Mouse (Mus musculus): ENCODE data around the gene Cab39l. TPM values are rescaled to one million over a fixed set of nuclear protein-coding genes. Genes with fewer than 3 reads are reported as not detected.
"Not testable (repeated sequence)": the region's sequence is repeated elsewhere in the genome, so short reads cannot be mapped to it uniquely, and the experiment has no call there.

Gene Cab39l
- polyA plus RNA-seq, 1 experiment from 2014 or later, result 35.5 TPM

GRCm38 (mm10) chr14:59597398-59598259 lies 156.9 kb downstream of the Cab39l start, which contains the start of gene Cdadc1:
Gene Cdadc1 (minus strand): TSS chr14:59597959.
- peaks cover 13% of the 10 kb centered on the region for H3K4me1 ChIP-seq
- 0 out of 2 replicates have a peak, but pooled peaks cover under 1% of the 10 kb centered on the region for H3K27me3 ChIP-seq
- H3K4me3 ChIP-seq (replicated peaks), result peak within 1 kb of the TSS; percentile 70
- peaks cover 4% of the 10 kb centered on the region; the same call in 1 of the 2 replicates for H3K36me3 ChIP-seq (replicated peaks)
- peak within 1 kb of the TSS; percentile 98 for H3K4me2 ChIP-seq
- H3K9ac ChIP-seq, result peak within 1 kb of the TSS; percentile 73
- H3K9me3 ChIP-seq, result no peaks in the 10 kb centered on the region
- under 1% methylated on average over 41 of the region's 48 CpGs for WGBS
- H3K27ac ChIP-seq, result no peak within 1 kb of the TSS
- ATAC-seq (ENCODE audit: low FRiP score), result peak; percentile 91

DNA sequence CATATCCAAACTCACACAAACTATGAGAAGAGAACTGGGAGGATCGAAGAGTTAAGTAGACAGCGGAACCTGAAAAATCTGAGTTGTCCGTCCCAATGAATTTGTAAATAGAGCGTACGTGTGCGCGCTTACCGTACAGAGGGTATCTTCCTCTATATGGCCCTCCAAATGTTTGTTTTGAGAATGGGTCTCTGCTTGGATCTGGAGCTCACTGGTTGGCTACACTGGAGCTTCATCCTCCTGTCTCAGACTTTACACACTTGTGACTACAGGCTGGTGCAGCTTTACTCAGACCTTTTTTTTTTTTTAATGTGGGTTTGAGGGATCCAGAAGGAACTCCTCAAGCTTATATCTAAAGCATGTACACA lies 157.5 kb downstream of the Cab39l start:
- Histone ChIP-seq H3K4me1 (peaks cover 13% of the 10 kb centered on the region), H3K9ac (peak overlapping the region; percentile 73), H3K4me3 (replicated peaks) (peak overlapping the region; percentile 70), H3K27me3 (peaks cover 6% of the 10 kb centered on the region; the same call in 1 of the 2 replicates), H3K27ac (no peak overlapping the region), H3K9me3 (no peaks in the 10 kb centered on the region), H3K4me2 (peak overlapping the region; percentile 98), H3K36me3 (replicated peaks) (peaks cover 4% of the 10 kb centered on the region; the same call in 1 of the 2 replicates)
- 5% methylated on average over 8 of the region's 8 CpGs for WGBS
- peak; percentile 55 for ATAC-seq (ENCODE audit: low FRiP score)

DNA sequence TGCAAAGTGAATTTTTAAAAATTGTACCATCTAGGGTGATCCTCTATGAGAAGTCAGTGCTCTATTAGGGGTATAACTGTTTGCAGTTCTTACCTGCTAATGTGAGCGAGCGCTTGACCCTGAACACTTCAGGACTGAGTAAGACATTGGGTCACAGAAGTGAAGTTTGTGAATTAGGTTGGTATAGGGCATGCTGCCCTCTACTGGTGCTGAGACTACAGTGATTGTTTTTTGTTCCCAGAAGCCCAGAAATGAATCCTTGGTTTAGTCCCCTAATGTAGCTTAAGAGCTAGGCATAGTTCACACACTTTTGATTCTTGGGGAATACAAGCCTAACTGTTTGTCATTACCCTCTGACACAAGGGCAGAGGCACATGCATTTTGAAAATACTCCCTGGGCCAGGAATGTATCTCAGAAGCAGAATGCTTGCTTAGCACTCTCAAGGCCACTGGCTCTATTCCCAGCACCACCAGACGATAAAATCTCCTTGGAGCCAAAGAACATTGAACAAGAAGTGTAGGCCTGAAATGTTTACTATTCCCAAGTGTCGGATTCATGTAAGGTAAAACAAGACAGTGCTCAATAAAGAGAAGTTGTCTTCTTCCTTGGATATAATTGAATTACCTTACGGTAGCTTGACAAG lies 163.4 kb downstream of the Cab39l start:
- no peak overlapping the region for H3K27ac ChIP-seq
- no peak overlapping the region for H3K4me3 ChIP-seq (replicated peaks)
- no peak for ATAC-seq (ENCODE audit: low FRiP score)
- no peak overlapping the region for H3K9ac ChIP-seq
- H3K4me2 ChIP-seq, result no peak overlapping the region
- H3K4me1 ChIP-seq, result no peaks in the 10 kb centered on the region
- H3K27me3 ChIP-seq, result peaks cover 15% of the 10 kb centered on the region; the same call in 1 of the 2 replicates
- H3K36me3 ChIP-seq (replicated peaks), result no peaks in the 10 kb centered on the region
- 72% methylated on average over 5 of the region's 5 CpGs for WGBS
- H3K9me3 ChIP-seq, result no peaks in the 10 kb centered on the region

DNA sequence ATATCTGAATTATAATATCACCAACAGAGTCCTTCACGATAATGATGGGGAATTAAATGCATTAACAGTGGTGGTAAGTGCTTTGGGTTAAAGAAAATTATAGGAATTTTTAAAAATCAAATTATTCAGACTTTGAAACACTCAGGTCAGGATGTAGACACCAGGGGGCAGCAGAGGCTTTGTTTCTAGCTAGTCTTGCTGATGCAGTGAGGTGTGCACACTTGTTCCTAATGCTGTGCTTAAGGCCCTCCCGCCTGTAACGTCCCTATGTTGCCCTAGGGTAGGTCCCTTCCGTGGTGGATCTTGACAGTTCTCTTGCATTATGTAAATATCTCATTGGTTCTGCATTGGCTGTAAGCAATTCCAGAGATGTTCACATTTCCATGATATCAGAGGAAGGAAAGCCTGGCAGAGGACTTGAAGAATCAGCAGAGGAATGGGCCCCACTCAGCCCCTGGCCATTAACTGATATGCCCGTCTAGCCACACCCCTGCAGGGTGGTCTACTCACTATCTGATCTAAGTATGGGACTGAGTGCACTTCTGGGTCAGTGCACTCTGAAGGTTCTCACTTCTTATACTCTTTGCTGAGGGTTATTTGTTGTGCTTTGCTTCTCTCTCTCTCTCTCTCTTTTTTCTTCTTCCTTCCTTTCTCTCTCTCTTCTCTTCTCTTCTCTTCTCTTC lies 165.0 kb downstream of the Cab39l start:
- WGBS, result 17% methylated on average over 5 of the region's 5 CpGs
- Histone ChIP-seq H3K27me3 (peaks cover 15% of the 10 kb centered on the region; the same call in 1 of the 2 replicates), H3K9ac (no peak overlapping the region), H3K27ac (no peak overlapping the region), H3K36me3 (replicated peaks) (no peaks in the 10 kb centered on the region), H3K4me1 (no peaks in the 10 kb centered on the region), H3K4me2 (no peak overlapping the region), H3K9me3 (no peaks in the 10 kb centered on the region), H3K4me3 (replicated peaks) (no peak overlapping the region)
- ATAC-seq (ENCODE audit: low FRiP score), result peak; percentile 61; the same call in 1 of the 2 replicates

- Histone ChIP-seq H3K36me3 (replicated peaks) (no peaks in the 10 kb centered on the region), H3K4me1 (no peaks in the 10 kb centered on the region), H3K4me2 (no peak overlapping the region), H3K9me3 (no peaks in the 10 kb centered on the region), H3K27me3 (peaks cover 15% of the 10 kb centered on the region; the same call in 1 of the 2 replicates), H3K4me3 (replicated peaks) (no peak overlapping the region), H3K9ac (no peak overlapping the region), H3K27ac (no peak overlapping the region)
- WGBS, result 57% methylated on average over 3 of the region's 3 CpGs
- no peak for ATAC-seq (ENCODE audit: low FRiP score)
Measured at GRCm38 (mm10) chr14:59607021-59607420, 166.2 kb downstream of the Cab39l start.

DNA sequence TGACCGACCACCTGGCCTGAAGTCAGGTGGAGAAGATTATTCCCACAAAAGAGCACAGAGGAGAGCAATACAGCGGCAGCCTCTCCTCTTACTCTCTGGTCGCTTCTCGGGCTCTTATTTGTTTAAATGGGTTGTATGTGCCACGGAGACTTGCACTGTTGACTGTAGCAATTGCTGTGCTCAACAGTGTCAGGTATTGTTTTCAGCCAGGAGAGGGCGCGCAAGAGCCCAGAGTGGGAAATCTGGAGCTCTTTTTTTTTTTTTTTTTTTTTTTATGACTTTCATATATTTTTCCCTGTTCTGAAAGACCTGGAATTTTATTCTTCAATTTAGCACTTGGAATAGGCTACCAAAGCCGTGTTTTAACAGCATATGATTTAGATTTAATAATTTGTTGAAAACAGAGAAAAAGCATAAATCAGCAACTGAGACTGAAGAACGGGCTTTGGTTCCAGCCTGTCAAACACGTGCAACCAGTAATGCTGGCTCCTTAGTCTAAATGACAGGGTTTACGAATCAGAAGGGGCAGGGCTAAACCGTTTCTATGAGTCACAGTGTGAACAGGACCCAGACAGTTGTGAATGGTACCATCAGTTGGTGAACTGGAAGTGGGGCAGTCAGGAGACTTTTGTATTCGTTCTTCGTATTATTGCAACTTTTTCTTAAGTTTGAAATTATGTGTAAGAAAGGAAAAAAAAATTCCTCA lies 172.3 kb downstream of the Cab39l start:
- no peaks in the 10 kb centered on the region for H3K4me1 ChIP-seq
- no peak overlapping the region for H3K9ac ChIP-seq
- WGBS, result 54% methylated on average over 14 of the region's 14 CpGs
- ATAC-seq (ENCODE audit: low FRiP score), result no peak
- no peaks in the 10 kb centered on the region for H3K9me3 ChIP-seq
- no peak overlapping the region for H3K27ac ChIP-seq
- H3K36me3 ChIP-seq (replicated peaks), result no peaks in the 10 kb centered on the region
- H3K4me3 ChIP-seq (replicated peaks), result no peak overlapping the region
- H3K27me3 ChIP-seq, result peaks cover 8% of the 10 kb centered on the region
- H3K4me2 ChIP-seq, result no peak overlapping the region

DNA sequence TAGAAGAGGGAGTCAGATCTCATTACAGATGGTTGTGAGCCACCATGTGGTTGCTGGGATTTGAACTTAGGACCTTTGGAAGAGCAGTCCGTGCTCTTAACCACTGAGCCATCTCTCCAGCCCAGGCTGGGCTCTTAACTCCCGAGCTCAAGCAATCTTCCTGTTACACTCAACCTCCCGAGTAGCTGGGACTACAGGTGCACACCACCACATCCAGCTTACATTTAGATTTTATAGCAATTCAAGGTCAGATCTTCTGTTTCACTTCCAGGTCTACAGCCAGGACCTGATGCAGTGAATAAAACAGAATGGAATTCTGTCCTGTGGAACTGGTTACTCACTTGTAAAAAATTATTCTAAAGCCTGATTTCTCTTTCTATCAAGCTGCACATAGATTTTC lies 173.4 kb downstream of the Cab39l start:
- 83% methylated on average over 3 of the region's 3 CpGs for WGBS
- not testable (repeated sequence) for ATAC-seq (ENCODE audit: low FRiP score); H3K36me3 ChIP-seq (replicated peaks); H3K27ac ChIP-seq; H3K4me3 ChIP-seq (replicated peaks); H3K9me3 ChIP-seq; H3K4me1 ChIP-seq; H3K4me2 ChIP-seq; H3K9ac ChIP-seq
- peaks cover 13% of the 10 kb centered on the region for H3K27me3 ChIP-seq

DNA sequence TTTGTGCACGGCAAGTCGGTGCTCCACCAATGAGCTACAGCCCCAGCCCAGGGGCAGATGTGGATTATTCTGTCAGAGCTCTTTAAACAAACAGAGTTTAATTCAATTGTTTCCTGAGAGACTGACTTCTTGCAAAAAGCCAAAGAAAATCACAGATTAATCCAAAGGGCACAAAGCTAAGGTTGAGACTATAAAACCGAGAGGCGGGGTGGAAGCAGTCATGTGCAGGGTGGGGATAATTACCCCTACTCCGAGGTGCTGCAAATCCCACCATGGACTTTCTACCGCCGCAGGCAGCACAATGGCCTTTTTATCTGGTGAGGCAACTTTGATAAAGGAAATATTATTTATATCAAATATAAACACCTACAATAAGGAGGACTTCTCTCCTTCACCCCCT lies 176.0 kb downstream of the Cab39l start:
- Histone ChIP-seq H3K27me3 (peaks cover 15% of the 10 kb centered on the region), H3K36me3 (replicated peaks) (no peaks in the 10 kb centered on the region), H3K4me3 (replicated peaks) (no peak overlapping the region), H3K27ac (no peak overlapping the region), H3K4me1 (no peaks in the 10 kb centered on the region), H3K9me3 (no peaks in the 10 kb centered on the region), H3K9ac (no peak overlapping the region), H3K4me2 (no peak overlapping the region)
- WGBS, result 34% methylated on average over 7 of the region's 7 CpGs
- no peak for ATAC-seq (ENCODE audit: low FRiP score)

DNA sequence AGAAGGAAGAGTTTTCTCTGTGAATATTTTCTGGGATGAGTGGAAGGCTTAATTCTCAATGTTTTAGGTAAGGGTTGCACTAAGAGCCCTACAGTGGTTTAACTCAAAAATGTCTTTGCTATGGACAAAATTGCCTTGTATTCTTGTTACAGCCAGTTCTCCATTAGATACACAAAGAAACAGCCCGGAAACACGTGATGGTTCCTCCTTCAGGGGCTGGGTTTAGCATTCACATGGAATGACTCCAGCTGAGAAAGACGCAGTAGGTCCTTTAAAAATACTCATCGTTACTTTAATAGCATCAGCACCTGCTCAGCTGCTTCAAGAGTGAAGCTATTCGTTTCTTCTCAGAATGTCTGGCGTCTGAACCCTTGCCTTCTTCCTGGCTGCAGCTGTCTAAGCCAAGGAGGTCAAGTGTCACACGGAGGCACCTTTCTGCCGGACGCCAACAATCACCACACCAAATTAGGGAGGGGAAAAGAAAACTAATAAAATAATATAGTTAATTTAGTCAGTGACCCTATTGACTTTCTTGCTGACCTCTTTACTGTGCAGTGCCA lies 183.6 kb downstream of the Cab39l start:
- peaks cover 21% of the 10 kb centered on the region for H3K4me1 ChIP-seq
- H3K27ac ChIP-seq, result no peak overlapping the region
- H3K27me3 ChIP-seq, result peaks cover 39% of the 10 kb centered on the region
- H3K4me3 ChIP-seq (replicated peaks), result no peak overlapping the region
- no peak for ATAC-seq (ENCODE audit: low FRiP score)
- no peak overlapping the region for H3K9ac ChIP-seq
- H3K4me2 ChIP-seq, result peak overlapping the region; percentile 63
- H3K36me3 ChIP-seq (replicated peaks), result no peaks in the 10 kb centered on the region
- no peaks in the 10 kb centered on the region for H3K9me3 ChIP-seq
- 17% methylated on average over 9 of the region's 9 CpGs for WGBS

DNA sequence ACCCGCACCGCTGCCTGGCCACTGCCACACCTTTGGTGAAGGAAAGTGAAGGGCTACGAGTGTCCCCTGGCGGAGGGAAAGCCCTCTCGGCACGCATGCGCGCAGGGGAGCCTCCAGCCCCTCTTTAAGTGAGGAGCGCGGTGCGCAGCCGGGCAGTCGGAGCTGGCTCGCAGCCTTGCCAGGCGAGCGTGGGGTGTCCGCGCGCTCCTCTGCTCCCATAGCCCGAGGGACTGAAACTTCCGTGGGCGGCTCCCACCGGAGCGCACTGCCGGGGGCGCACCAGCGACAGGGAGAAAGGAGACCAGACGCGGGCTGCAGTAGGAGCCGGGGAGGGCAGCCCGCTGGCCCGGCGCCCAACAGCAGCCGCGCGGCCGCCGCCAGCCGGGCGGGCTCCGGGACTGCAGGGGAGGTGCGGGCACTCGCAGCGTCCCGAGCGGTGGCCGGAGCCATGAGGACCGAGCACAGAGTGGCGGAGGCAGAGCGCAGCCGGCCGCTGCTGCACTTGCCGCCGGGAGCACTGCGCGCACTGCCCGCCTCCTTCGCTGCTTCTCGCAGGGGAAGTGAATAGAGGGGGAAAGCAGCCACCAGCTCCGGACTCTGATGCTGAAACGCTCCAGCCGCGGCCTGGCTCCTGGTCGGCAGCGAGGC lies 184.5 kb downstream of the Cab39l start, which contains the start of gene Shisa2:
Gene Shisa2 (plus strand): TSS at position 151 of the 648 bp plus-strand sequence.
- ATAC-seq (ENCODE audit: low FRiP score), result peak; percentile 90
- Histone ChIP-seq H3K4me2 (peak within 1 kb of the TSS; percentile 63), H3K36me3 (replicated peaks) (peaks cover 8% of the 10 kb centered on the region), H3K9ac (peak within 1 kb of the TSS; percentile 83), H3K27me3 (peaks cover 39% of the 10 kb centered on the region), H3K4me1 (peaks cover 27% of the 10 kb centered on the region), H3K27ac (peak within 1 kb of the TSS; percentile 93), H3K9me3 (no peaks in the 10 kb centered on the region), H3K4me3 (replicated peaks) (peak within 1 kb of the TSS; percentile 82)
- WGBS, result under 1% methylated on average over 60 of the region's 65 CpGs

- under 1% methylated on average over 47 of the region's 51 CpGs for whole genome bisulfite sequencing
- H3K4me2 ChIP-seq, result peak overlapping the region; percentile 63
- H3K9ac ChIP-seq, result peak overlapping the region; percentile 83
- H3K27me3 ChIP-seq, result peaks cover 39% of the 10 kb centered on the region
- no peaks in the 10 kb centered on the region for H3K9me3 ChIP-seq
- peak; percentile 71 for ATAC-seq (ENCODE audit: low FRiP score)
- peak overlapping the region; percentile 93 for H3K27ac ChIP-seq
- peaks cover 27% of the 10 kb centered on the region for H3K4me1 ChIP-seq
- H3K4me3 ChIP-seq (replicated peaks), result peak overlapping the region; percentile 82
- peaks cover 14% of the 10 kb centered on the region for H3K36me3 ChIP-seq (replicated peaks)
Measured at GRCm38 (mm10) chr14:59625806-59626364, 185.1 kb downstream of the Cab39l start.
